Mouse (Mus musculus) MEL (cell line): ENCODE data around the gene Gm20388.

Experiments used
- CTCF ChIP-seq, 3 experiments: IDR thresholded peaks in 2 of 3; conservative IDR thresholded peaks in 1 of 3; 2 replicates each; pipeline ENCODE4 v1.5.1; 2011 to 2012; ENCODE audit warnings: low read length in 3 of 3, low read depth in 2 of 3, mild to moderate bottlenecking in 2 of 3, improper control_type of control experiment in 1 of 3, inconsistent platforms in 1 of 3, mixed read lengths in 1 of 3, moderate library complexity in 1 of 3; ENCODE audit not compliant: control insufficient read depth in 1 of 3, insufficient read depth in 1 of 3, poor library complexity in 1 of 3, severe bottlenecking in 1 of 3
- GABPA ChIP-seq: IDR thresholded peaks from 2 replicates; pipeline ENCODE4 v1.6.1; 2012; ENCODE audit warnings: low read depth, mild to moderate bottlenecking, inconsistent platforms, low read length, improper control_type of control experiment, moderate library complexity
- MAFK ChIP-seq: IDR thresholded peaks from 2 replicates; pipeline ENCODE4 v1.6.1; 2011; ENCODE audit warnings: low read depth, mild to moderate bottlenecking, low read length, improper control_type of control experiment, borderline replicate concordance
- MAX ChIP-seq: IDR thresholded peaks from 2 replicates; pipeline ENCODE4 v1.6.1; 2011; ENCODE audit warnings: low read length, improper control_type of control experiment
- POLR2A ChIP-seq, 2 experiments: IDR thresholded peaks; 2 replicates each; pipeline ENCODE4 v1.6.1; 2011 to 2012; ENCODE audit warnings: low read length in 2 of 2, mild to moderate bottlenecking in 2 of 2, control low read depth in 1 of 2, improper control_type of control experiment in 1 of 2, low read depth in 1 of 2, moderate library complexity in 1 of 2; ENCODE audit not compliant: control insufficient read depth in 1 of 2, insufficient read depth in 1 of 2, poor library complexity in 1 of 2
- TCF12 ChIP-seq: IDR thresholded peaks from 2 replicates; pipeline ENCODE4 v1.6.1; 2014; ENCODE audit warnings: low read depth, mild to moderate bottlenecking, inconsistent platforms, low read length, improper control_type of control experiment, moderate library complexity
- USF1 ChIP-seq: IDR thresholded peaks from 2 replicates; pipeline ENCODE4 v1.6.1; 2014; ENCODE audit warnings: low read depth, mild to moderate bottlenecking, inconsistent platforms, low read length, improper control_type of control experiment, moderate library complexity

DNA sequence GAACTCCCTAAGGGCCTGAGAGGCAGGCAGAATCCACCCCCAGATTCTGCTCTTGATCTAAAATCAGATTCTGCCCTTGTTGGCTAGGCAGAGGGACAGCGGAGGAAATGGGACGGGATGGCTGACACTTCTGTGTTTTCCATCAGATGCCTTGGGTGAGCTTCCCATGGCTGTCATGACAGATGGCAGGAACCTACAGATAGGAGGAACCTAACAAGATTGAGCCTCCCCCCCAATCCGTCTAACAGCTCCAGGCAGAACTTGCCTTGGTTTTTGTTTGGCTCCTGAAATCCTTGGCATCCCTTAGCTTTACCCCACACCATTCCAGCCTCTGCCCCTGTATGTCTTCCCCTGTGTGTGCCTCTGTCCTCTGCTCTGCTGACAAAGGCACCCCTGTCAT lies 1764.5 kb downstream of the Gm20388 start:
- TF ChIP-seq CTCF (IDR thresholded peaks at IDR 0.05 in 2 of 3, conservative IDR thresholded peaks at IDR 0.05 in 1 of 3; ENCODE audit: control insufficient read depth in 1 of 3, insufficient read depth in 1 of 3, low read depth in 2 of 3, low read length in 3 of 3, poor library complexity in 1 of 3, severe bottlenecking in 1 of 3) (no peak), MAX (no peak), POLR2A (IDR thresholded peaks at IDR 0.05; ENCODE audit: control insufficient read depth in 1 of 2, insufficient read depth in 1 of 2, low read depth in 1 of 2, low read length in 2 of 2, poor library complexity in 1 of 2) (no peak), MAFK (no peak), GABPA (no peak), TCF12 (no peak), USF1 (no peak)
